Mouse (Mus musculus): Measurements from ENCODE around the gene Rcsd1. TPM values are rescaled to one million over a fixed set of nuclear protein-coding genes. Genes with fewer than 3 reads are reported as not detected.
A peak's percentile ranks its signal among the peaks of the same experiment; 100 is the strongest.
"Not testable (repeated sequence)": the region's sequence is repeated elsewhere in the genome, so short reads cannot be mapped to it uniquely, and the experiment has no call there.

Gene Rcsd1
- polyA plus RNA-seq, 1 experiment: 15.6 TPM

GRCm38 (mm10) chr1:165681045-165681794 is 28.3 kb downstream of the Rcsd1 start:
- no peak for DNase-seq
- WGBS: 48% methylated on average over 13 of the region's 13 CpGs
- H3K27ac ChIP-seq (ENCODE audit: insufficient read depth, low read depth, low read length): peak overlapping the region; percentile 35
- no peaks in the 10 kb centered on the region for H3K36me3 ChIP-seq (ENCODE audit: control insufficient read depth, insufficient read depth, low read length)
- H3K4me1 ChIP-seq (ENCODE audit: control insufficient read depth, insufficient read depth, low read length): peaks cover 8% of the 10 kb centered on the region; the same call in 1 of the 2 replicates
- H3K4me3 ChIP-seq (ENCODE audit: insufficient read depth, low read depth, low read length): no peak overlapping the region
- TF ChIP-seq CTCF (conservative IDR thresholded peaks at IDR 0.05; ENCODE audit: insufficient read depth, insufficient read length, low read depth, low read length): 0 out of 2 replicates have a peak, but pooled peaks have one; percentile 11
- TF ChIP-seq POLR2A (IDR thresholded peaks at IDR 0.05; ENCODE audit: low read depth, low read length): no peak
- H3K27me3 ChIP-seq (replicated peaks; ENCODE audit: control insufficient read depth, insufficient read depth, low read length): no peaks in the 10 kb centered on the region

- H3K4me1 ChIP-seq (ENCODE audit: control insufficient read depth, insufficient read depth, low read length); H3K4me3 ChIP-seq (ENCODE audit: insufficient read depth, low read depth, low read length); H3K27me3 ChIP-seq (replicated peaks; ENCODE audit: control insufficient read depth, insufficient read depth, low read length); H3K36me3 ChIP-seq (ENCODE audit: control insufficient read depth, insufficient read depth, low read length); DNase-seq: not testable (repeated sequence)
- peak overlapping the region; percentile 35; the same call in 1 of the 2 replicates for H3K27ac ChIP-seq (ENCODE audit: insufficient read depth, low read depth, low read length)
Observed at GRCm38 (mm10) chr1:165680086-165680485, 29.5 kb downstream of the Rcsd1 start.

GRCm38 (mm10) chr1:165679618-165679997 is 29.9 kb downstream of the Rcsd1 start:
- Histone ChIP-seq H3K36me3 (ENCODE audit: control insufficient read depth, insufficient read depth, low read length) (no peaks in the 10 kb centered on the region), H3K27ac (ENCODE audit: insufficient read depth, low read depth, low read length) (peak overlapping the region; percentile 35; the same call in 1 of the 2 replicates), H3K27me3 (replicated peaks; ENCODE audit: control insufficient read depth, insufficient read depth, low read length) (no peaks in the 10 kb centered on the region), H3K4me1 (ENCODE audit: control insufficient read depth, insufficient read depth, low read length) (peaks cover 8% of the 10 kb centered on the region; the same call in 1 of the 2 replicates), H3K4me3 (ENCODE audit: insufficient read depth, low read depth, low read length) (no peak overlapping the region)
- peak; percentile 60 for DNase-seq
- 68% methylated on average over 3 of the region's 3 CpGs for WGBS
- TF ChIP-seq POLR2A (IDR thresholded peaks at IDR 0.05; ENCODE audit: low read depth, low read length) (no peak), CTCF (conservative IDR thresholded peaks at IDR 0.05; ENCODE audit: insufficient read depth, insufficient read length, low read depth, low read length) (0 out of 2 replicates have a peak, but pooled peaks have one; percentile 23)

GRCm38 (mm10) chr1:165678861-165679617 is 30.5 kb downstream of the Rcsd1 start:
- H3K27ac ChIP-seq (ENCODE audit: insufficient read depth, low read depth, low read length): no peak overlapping the region
- H3K4me1 ChIP-seq (ENCODE audit: control insufficient read depth, insufficient read depth, low read length): peaks cover 8% of the 10 kb centered on the region; the same call in 1 of the 2 replicates
- no peak for TF ChIP-seq POLR2A (IDR thresholded peaks at IDR 0.05; ENCODE audit: low read depth, low read length)
- 0 out of 2 replicates have a peak, but pooled peaks have one; percentile 13 for TF ChIP-seq CTCF (conservative IDR thresholded peaks at IDR 0.05; ENCODE audit: insufficient read depth, insufficient read length, low read depth, low read length)
- WGBS: 83% methylated on average over 15 of the region's 15 CpGs
- H3K36me3 ChIP-seq (ENCODE audit: control insufficient read depth, insufficient read depth, low read length): no peaks in the 10 kb centered on the region
- no peak for DNase-seq
- no peak overlapping the region for H3K4me3 ChIP-seq (ENCODE audit: insufficient read depth, low read depth, low read length)
- no peaks in the 10 kb centered on the region for H3K27me3 ChIP-seq (replicated peaks; ENCODE audit: control insufficient read depth, insufficient read depth, low read length)

- no peak for TF ChIP-seq CTCF (conservative IDR thresholded peaks at IDR 0.05; ENCODE audit: insufficient read depth, insufficient read length, low read depth, low read length)
- TF ChIP-seq POLR2A (IDR thresholded peaks at IDR 0.05; ENCODE audit: low read depth, low read length): no peak
- no peak for DNase-seq
- no peaks in the 10 kb centered on the region for H3K36me3 ChIP-seq (ENCODE audit: control insufficient read depth, insufficient read depth, low read length)
- 76% methylated on average over 4 of the region's 4 CpGs for WGBS
- no peak overlapping the region for H3K4me3 ChIP-seq (ENCODE audit: insufficient read depth, low read depth, low read length)
- peaks cover 5% of the 10 kb centered on the region; the same call in 1 of the 2 replicates for H3K4me1 ChIP-seq (ENCODE audit: control insufficient read depth, insufficient read depth, low read length)
- H3K27me3 ChIP-seq (replicated peaks; ENCODE audit: control insufficient read depth, insufficient read depth, low read length): no peaks in the 10 kb centered on the region
- no peak overlapping the region for H3K27ac ChIP-seq (ENCODE audit: insufficient read depth, low read depth, low read length)
Observed at GRCm38 (mm10) chr1:165677558-165677957, 32.0 kb downstream of the Rcsd1 start.

- no peak overlapping the region for H3K27ac ChIP-seq (ENCODE audit: insufficient read depth, low read depth, low read length)
- 76% methylated on average over 3 of the region's 3 CpGs for WGBS
- H3K4me1 ChIP-seq (ENCODE audit: control insufficient read depth, insufficient read depth, low read length): peaks cover 5% of the 10 kb centered on the region; the same call in 1 of the 2 replicates
- H3K36me3 ChIP-seq (ENCODE audit: control insufficient read depth, insufficient read depth, low read length): no peaks in the 10 kb centered on the region
- no peaks in the 10 kb centered on the region for H3K27me3 ChIP-seq (replicated peaks; ENCODE audit: control insufficient read depth, insufficient read depth, low read length)
- no peak overlapping the region for H3K4me3 ChIP-seq (ENCODE audit: insufficient read depth, low read depth, low read length)
- no peak for DNase-seq
- TF ChIP-seq CTCF (conservative IDR thresholded peaks at IDR 0.05; ENCODE audit: insufficient read depth, insufficient read length, low read depth, low read length) (no peak), POLR2A (IDR thresholded peaks at IDR 0.05; ENCODE audit: low read depth, low read length) (no peak)
Observed at GRCm38 (mm10) chr1:165676993-165677392, 32.6 kb downstream of the Rcsd1 start.

- Histone ChIP-seq H3K27ac (ENCODE audit: insufficient read depth, low read depth, low read length) (no peak overlapping the region), H3K36me3 (ENCODE audit: control insufficient read depth, insufficient read depth, low read length) (no peaks in the 10 kb centered on the region), H3K27me3 (replicated peaks; ENCODE audit: control insufficient read depth, insufficient read depth, low read length) (no peaks in the 10 kb centered on the region), H3K4me3 (ENCODE audit: insufficient read depth, low read depth, low read length) (no peak overlapping the region), H3K4me1 (ENCODE audit: control insufficient read depth, insufficient read depth, low read length) (no peaks in the 10 kb centered on the region)
- 86% methylated on average over 9 of the region's 9 CpGs for WGBS
- TF ChIP-seq CTCF (conservative IDR thresholded peaks at IDR 0.05; ENCODE audit: insufficient read depth, insufficient read length, low read depth, low read length) (no peak), POLR2A (IDR thresholded peaks at IDR 0.05; ENCODE audit: low read depth, low read length) (no peak)
- DNase-seq: no peak
Observed at GRCm38 (mm10) chr1:165675167-165675566, 34.4 kb downstream of the Rcsd1 start.
